Mouse (Mus musculus): Measurements from ENCODE around the gene Ppp6r1. TPM values are rescaled to one million over a fixed set of nuclear protein-coding genes. Genes with fewer than 3 reads are reported as not detected.
"Not testable (repeated sequence)": the region's sequence is repeated elsewhere in the genome, so short reads cannot be mapped to it uniquely, and the experiment has no call there.

Gene Ppp6r1
- polyA plus RNA-seq, 1 experiment, result 60.3 TPM

DNA sequence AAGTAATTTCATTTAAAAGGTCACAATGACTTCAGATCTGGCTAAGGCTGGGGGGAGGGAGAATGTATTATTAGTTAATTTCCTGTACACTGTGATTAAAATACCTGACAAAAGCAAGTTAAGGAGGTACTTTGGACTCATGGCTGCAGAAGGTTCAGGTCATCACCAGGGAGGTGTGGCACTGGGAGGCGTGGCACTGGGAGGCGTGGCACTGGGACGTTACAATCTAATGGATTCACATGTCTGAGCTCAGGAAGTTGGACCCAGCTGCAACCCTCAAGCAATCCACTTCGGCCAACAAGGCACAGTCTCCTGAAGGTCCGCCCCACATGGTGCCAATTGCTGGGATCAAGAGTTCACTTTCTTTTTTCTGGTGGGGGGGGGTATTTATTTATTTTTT, 50.8 kb downstream of the Ppp6r1 start:
- no peak for TF ChIP-seq CTCF (IDR thresholded peaks at IDR 0.05; ENCODE audit: borderline replicate concordance, insufficient read depth, low read length)
- no peak overlapping the region for H3K27ac ChIP-seq (ENCODE audit: insufficient read depth, low read length)
- no peaks in the 10 kb centered on the region for H3K4me1 ChIP-seq (ENCODE audit: control insufficient read depth, insufficient read depth, low read length)
- H3K4me3 ChIP-seq (ENCODE audit: insufficient read depth, low read length), result no peak overlapping the region

DNA sequence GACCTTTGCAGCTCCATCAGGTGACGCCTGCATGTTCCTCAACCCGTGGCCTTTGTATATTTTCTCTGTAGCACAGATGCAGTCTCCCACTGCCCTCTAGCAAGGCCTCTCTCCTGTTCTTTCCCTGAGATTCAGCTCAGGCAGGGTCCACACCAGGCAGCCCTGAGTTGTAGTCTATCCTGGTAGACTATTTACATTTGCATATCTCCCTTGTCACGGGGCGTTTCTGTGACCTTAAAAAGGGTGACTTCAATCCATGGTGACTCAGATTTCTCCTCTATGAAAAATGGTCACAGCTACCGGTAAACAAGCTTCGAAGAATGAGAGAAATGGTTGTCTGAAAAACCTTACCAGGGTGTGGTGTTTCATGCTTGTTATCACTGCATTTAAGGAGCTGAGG, 54.9 kb downstream of the Ppp6r1 start, which contains the start of gene Ptprh:
TSS of gene Ptprh (minus strand) at position 169 of the 400 bp plus-strand sequence.
- TF ChIP-seq POLR2A (IDR thresholded peaks at IDR 0.05; ENCODE audit: low read depth, low read length) (no peak), CTCF (IDR thresholded peaks at IDR 0.05; ENCODE audit: borderline replicate concordance, insufficient read depth, low read length) (no peak)
- Histone ChIP-seq H3K4me1 (ENCODE audit: control insufficient read depth, insufficient read depth, low read length) (no peaks in the 10 kb centered on the region), H3K27ac (ENCODE audit: insufficient read depth, low read length) (no peak within 1 kb of the TSS), H3K4me3 (ENCODE audit: insufficient read depth, low read length) (no peak within 1 kb of the TSS)

DNA sequence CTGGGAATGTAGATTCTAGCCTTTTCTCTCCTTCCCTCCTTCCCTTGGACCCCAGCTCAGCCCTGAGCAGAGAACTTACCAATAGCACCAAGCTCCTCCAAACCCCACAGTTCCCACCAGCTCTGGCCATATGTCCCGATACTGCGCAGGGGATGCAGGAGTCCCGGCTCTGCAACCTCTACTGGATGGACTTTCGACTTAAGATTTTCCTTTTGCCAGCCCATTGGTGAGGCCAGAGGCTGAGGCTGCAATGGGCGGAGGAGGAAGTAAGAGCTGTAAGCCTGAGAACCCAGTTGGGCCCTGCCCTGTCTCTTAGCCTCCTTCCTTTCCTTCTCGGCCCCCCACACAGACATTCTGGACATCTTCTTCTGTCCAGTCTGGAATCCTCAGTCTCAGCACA, 55.9 kb downstream of the Ppp6r1 start:
- Histone ChIP-seq H3K4me1 (ENCODE audit: control insufficient read depth, insufficient read depth, low read length) (no peaks in the 10 kb centered on the region), H3K27ac (ENCODE audit: insufficient read depth, low read length) (no peak overlapping the region), H3K4me3 (ENCODE audit: insufficient read depth, low read length) (no peak overlapping the region)
- TF ChIP-seq CTCF (IDR thresholded peaks at IDR 0.05; ENCODE audit: borderline replicate concordance, insufficient read depth, low read length) (no peak), POLR2A (IDR thresholded peaks at IDR 0.05; ENCODE audit: low read depth, low read length) (no peak)

DNA sequence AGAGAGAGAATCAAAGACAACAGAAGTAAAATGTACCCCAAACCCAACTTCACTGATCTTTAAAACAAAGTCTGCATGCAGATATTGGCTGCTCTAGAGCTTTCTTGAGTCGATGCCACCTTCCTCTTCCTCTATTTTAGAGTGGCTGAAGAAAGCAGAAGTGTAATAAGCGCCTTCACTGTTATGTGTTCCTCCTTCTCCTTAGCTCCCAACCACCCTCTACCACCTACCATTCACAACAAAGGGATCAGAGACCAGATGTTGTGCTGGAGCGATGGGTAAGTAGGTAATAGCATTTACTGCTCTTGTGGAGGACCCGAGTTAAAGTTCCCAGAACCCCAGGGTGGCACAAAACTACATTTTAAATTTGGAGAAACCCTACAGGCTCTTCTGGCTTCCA, 61.8 kb downstream of the Ppp6r1 start:
- not testable (repeated sequence) for H3K27ac ChIP-seq (ENCODE audit: insufficient read depth, low read length); H3K4me3 ChIP-seq (ENCODE audit: insufficient read depth, low read length); H3K4me1 ChIP-seq (ENCODE audit: control insufficient read depth, insufficient read depth, low read length)

Other genes with a start within 250 kb of the Ppp6r1 start
- 14.7 and 16.8 TPM in 2 replicates for gene Rdh13, start 213.4 kb downstream of the Ppp6r1 start, polyA plus RNA-seq (2011; ENCODE audit: insufficient read length, low read depth, missing spikeins)
- 2.1 and 2.9 TPM in 2 replicates for gene Eps8l1, start 198.3 kb downstream of the Ppp6r1 start, polyA plus RNA-seq (2011; ENCODE audit: insufficient read length, low read depth, missing spikeins)
- gene Ppp1r12c, start 157.3 kb downstream of the Ppp6r1 start, polyA plus RNA-seq (2011; ENCODE audit: insufficient read length, low read depth, missing spikeins), result 72.2 and 79.4 TPM in 2 replicates
- 1.4 and 1.7 TPM in 2 replicates for gene Tnnt1, start 142.6 kb downstream of the Ppp6r1 start, polyA plus RNA-seq (2011; ENCODE audit: insufficient read length, low read depth, missing spikeins)
- 1.2 and 4.0 TPM in 2 replicates for gene Tnni3, start 134.8 kb downstream of the Ppp6r1 start, polyA plus RNA-seq (2011; ENCODE audit: insufficient read length, low read depth, missing spikeins)
- 2.2 and 3.2 TPM in 2 replicates for gene Dnaaf3, start 126.6 kb downstream of the Ppp6r1 start, polyA plus RNA-seq (2011; ENCODE audit: insufficient read length, low read depth, missing spikeins)
- gene Syt5, start 111.5 kb downstream of the Ppp6r1 start, polyA plus RNA-seq (2011; ENCODE audit: insufficient read length, low read depth, missing spikeins), result 1.7 and 2.3 TPM in 2 replicates
- not detected in 2 replicates for gene Ptprh, start 55.0 kb downstream of the Ppp6r1 start, polyA plus RNA-seq (2011; ENCODE audit: insufficient read length, low read depth, missing spikeins)
- 2.7 and 4.7 TPM in 2 replicates for gene Tmem86b, start 27.6 kb downstream of the Ppp6r1 start, polyA plus RNA-seq (2011; ENCODE audit: insufficient read length, low read depth, missing spikeins)
- gene Hspbp1, start 26.0 kb upstream of the Ppp6r1 start, polyA plus RNA-seq (2011; ENCODE audit: insufficient read length, low read depth, missing spikeins), result 31.3 and 32.1 TPM in 2 replicates
- gene Brsk1, start 31.6 kb upstream of the Ppp6r1 start, polyA plus RNA-seq (2011; ENCODE audit: insufficient read length, low read depth, missing spikeins), result 11.3 and 15.1 TPM in 2 replicates
- not detected in 2 replicates for gene Tmem150b, start 66.2 kb upstream of the Ppp6r1 start, polyA plus RNA-seq (2011; ENCODE audit: insufficient read length, low read depth, missing spikeins)
- 15.9 and 18.3 TPM in 2 replicates for gene Kmt5c, start 81.1 kb upstream of the Ppp6r1 start, polyA plus RNA-seq (2011; ENCODE audit: insufficient read length, low read depth, missing spikeins)
- 62.2 and 87.1 TPM in 2 replicates for gene Cox6b2, start 94.1 kb upstream of the Ppp6r1 start, polyA plus RNA-seq (2011; ENCODE audit: insufficient read length, low read depth, missing spikeins)
- not detected in 2 replicates for gene Fam71e2, start 112.3 kb upstream of the Ppp6r1 start, polyA plus RNA-seq (2011; ENCODE audit: insufficient read length, low read depth, missing spikeins)
- gene Il11, start 123.8 kb upstream of the Ppp6r1 start, polyA plus RNA-seq (2011; ENCODE audit: insufficient read length, low read depth, missing spikeins), result 3.3 and 7.8 TPM in 2 replicates
- gene Tmem190, start 123.9 kb upstream of the Ppp6r1 start, polyA plus RNA-seq (2011; ENCODE audit: insufficient read length, low read depth, missing spikeins), result not detected in 2 replicates
- gene Tmem238, start 130.6 kb upstream of the Ppp6r1 start, polyA plus RNA-seq (2011; ENCODE audit: insufficient read length, low read depth, missing spikeins), result 4.3 and 5.3 TPM in 2 replicates
- 404 and 438 TPM in 2 replicates for gene Rpl28, start 133.9 kb upstream of the Ppp6r1 start, polyA plus RNA-seq (2011; ENCODE audit: insufficient read length, low read depth, missing spikeins)
- 172 and 191 TPM in 2 replicates for gene Ube2s, start 153.6 kb upstream of the Ppp6r1 start, polyA plus RNA-seq (2011; ENCODE audit: insufficient read length, low read depth, missing spikeins)
- gene Shisa7, start 185.7 kb upstream of the Ppp6r1 start, polyA plus RNA-seq (2011; ENCODE audit: insufficient read length, low read depth, missing spikeins), result not detected in 2 replicates
- 10.8 and 13.3 TPM in 2 replicates for gene Isoc2b, start 211.2 kb upstream of the Ppp6r1 start, polyA plus RNA-seq (2011; ENCODE audit: insufficient read length, low read depth, missing spikeins)
- 9.3 and 11.2 TPM in 2 replicates for gene Isoc2a, start 218.1 kb upstream of the Ppp6r1 start, polyA plus RNA-seq (2011; ENCODE audit: insufficient read length, low read depth, missing spikeins)
- not detected in 2 replicates for gene Gm36210, start 247.5 kb upstream of the Ppp6r1 start, polyA plus RNA-seq (2011; ENCODE audit: insufficient read length, low read depth, missing spikeins)

Measured in embryonic fibroblast, embryonic 13.5 days (primary cell).